Mouse (Mus musculus) adrenal gland, adult 18-20 months (tissue): Measurements from ENCODE around the gene Mrap2. TPM values are rescaled to one million over a fixed set of nuclear protein-coding genes. Genes with fewer than 3 reads are reported as not detected.
"Not testable (repeated sequence)": the region's sequence is repeated elsewhere in the genome, so short reads cannot be mapped to it uniquely, and the experiment has no call there.

ENCODE experiments used
- DNase-seq, 2 experiments: peaks; one replicate each; pipeline ENCODE4 v3.0.0; 2021 to 2022; ENCODE audit warnings: low spot score in 2 of 2
- long read RNA-seq, 2 experiments: library from polyadenylated mRNA; stranded (forward); transcript quantifications; one replicate each; pipeline ENCODE4 v2.0.0; 2021
- total RNA-seq, 2 experiments: library from RNA; stranded (reverse); gene quantifications; 1 replicate in 1 of 2; 2 replicates in 1 of 2; pipeline ENCODE4 v1.2.3; 2021

Mrap2 gene
- total RNA-seq, result 1 to 10 TPM; 2.9 to 3.5 TPM
- long read RNA-seq, experiment 1, partial matches to known transcripts, result 0 of 3 reads
- long read RNA-seq, experiment 1, other reads (novel, unspliced or antisense), result 1 of 3 reads
- long read RNA-seq, experiment 2, partial matches to known transcripts, result 1 of 5 reads
- long read RNA-seq, experiment 2, other reads (novel, unspliced or antisense), result 4 of 5 reads

GRCm38 (mm10) chr9:87144106-87144505, at the start of gene Mrap2:
Gene Mrap2, plus strand, starts transcription at chr9:87144306.
- DNase-seq, result peak; percentile 65 to 74

- peak; percentile 30 to 41 for DNase-seq
Measured at GRCm38 (mm10) chr9:87097989-87098388, 46.1 kb upstream of the Mrap2 start.

DNA sequence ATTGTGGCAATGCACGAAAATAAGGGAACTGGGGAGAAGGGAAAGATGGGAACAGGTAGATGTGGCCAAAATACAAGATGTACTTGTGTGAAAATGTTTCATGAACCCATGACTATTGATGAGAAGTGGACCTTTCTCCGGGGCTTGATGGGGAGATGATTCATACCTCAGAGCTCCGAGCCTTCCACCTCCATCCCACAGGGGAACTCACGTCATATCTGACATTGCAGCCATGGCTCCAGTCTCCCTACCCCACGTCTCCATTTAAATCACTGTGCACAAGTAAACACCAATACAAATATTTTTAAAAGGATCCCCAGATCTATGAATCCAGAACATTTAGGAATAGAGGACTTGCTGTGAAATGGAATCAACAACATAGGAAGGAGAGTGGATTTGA, 29.1 kb upstream of the Mrap2 start:
- DNase-seq, result no peak

DNA sequence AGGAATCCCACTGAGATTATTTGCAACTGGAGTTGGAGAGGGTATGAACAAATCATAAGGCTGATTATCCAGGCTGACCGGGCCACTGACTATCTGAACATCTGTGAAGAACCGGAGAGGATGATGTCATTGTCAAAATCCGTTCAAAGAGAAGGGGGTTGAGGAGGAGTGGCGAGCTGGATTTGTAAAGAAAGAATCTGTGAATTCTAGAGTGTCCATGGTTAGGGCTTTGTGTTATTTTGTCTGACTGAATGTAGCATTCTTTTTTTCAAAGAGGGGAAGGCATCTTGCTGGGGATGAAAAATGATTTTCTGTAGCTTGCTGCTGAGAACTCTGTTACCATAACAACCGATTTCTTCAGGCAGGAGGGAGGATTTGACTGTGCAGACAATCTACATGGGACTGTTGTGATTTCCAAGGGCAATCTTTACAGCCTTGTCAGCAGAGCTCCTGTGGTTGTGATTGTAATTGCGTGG, 28.6 kb upstream of the Mrap2 start:
- DNase-seq, result no peak

DNA sequence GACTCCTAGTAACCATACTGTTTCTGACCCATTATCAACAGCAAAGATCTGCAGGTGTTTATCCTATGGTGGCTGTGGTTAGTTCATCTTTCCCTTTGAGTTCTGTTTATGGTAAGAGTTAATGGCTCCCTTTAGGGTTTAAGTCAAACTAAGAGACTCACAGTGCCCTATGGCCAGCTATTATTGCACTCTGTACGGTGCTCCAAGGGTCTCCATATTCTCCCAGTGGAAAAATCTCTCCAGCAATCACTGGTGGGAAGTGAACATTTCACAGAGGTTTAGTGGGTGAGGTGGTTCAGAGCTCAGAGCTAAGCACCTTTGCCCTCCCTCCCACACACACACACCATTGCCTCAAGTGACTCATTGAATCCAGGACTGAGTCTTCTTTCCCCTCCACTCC, 28.1 kb upstream of the Mrap2 start:
- no peak for DNase-seq

DNA sequence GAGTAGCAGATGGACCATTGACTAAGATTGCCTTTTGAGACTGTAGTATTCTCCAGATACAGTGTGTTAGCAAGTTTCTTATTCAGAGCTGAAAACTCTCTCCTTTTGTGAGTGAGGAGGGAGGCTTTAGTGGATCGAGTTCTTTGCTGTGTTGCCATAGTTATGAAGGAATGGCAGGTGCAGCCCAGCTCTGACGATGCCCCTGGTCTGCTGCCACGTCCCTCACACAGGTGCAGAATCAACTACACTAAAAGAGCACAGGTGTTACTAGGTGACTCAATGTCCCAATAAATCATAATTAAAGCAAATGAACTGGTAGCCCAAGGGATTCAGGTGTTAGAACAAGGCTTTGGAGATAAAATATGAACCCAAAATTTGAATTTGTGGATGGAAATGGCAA, 25.1 kb upstream of the Mrap2 start:
- no peak for DNase-seq

DNA sequence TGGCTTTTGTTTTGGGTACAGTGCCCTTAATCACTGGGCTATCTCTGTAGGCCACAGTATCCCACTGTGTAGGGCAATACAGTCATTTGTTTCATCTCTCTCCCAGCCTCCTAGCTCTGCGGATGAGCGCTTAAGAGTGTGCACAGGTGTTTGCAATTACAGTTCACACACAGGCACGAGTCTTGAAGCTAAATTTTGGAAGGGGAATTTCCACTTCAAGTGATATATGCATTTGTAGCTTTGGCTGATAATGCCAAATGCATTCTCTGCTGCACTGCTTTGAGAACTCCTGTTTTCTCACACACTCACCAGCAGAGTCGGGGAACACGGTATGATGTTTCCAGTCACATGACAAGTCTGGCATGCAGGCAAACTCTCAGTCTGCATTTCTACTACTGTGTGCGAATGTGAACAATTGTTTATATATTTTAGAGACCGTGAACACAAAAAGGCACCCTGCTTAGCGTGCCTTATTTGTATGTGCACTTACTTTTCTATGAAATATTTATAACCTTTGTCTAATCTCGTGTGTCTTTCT, 22.1 kb upstream of the Mrap2 start:
- no peak for DNase-seq

- DNase-seq, result not testable (repeated sequence)
Measured at GRCm38 (mm10) chr9:87127046-87127445, 17.1 kb upstream of the Mrap2 start.

DNA sequence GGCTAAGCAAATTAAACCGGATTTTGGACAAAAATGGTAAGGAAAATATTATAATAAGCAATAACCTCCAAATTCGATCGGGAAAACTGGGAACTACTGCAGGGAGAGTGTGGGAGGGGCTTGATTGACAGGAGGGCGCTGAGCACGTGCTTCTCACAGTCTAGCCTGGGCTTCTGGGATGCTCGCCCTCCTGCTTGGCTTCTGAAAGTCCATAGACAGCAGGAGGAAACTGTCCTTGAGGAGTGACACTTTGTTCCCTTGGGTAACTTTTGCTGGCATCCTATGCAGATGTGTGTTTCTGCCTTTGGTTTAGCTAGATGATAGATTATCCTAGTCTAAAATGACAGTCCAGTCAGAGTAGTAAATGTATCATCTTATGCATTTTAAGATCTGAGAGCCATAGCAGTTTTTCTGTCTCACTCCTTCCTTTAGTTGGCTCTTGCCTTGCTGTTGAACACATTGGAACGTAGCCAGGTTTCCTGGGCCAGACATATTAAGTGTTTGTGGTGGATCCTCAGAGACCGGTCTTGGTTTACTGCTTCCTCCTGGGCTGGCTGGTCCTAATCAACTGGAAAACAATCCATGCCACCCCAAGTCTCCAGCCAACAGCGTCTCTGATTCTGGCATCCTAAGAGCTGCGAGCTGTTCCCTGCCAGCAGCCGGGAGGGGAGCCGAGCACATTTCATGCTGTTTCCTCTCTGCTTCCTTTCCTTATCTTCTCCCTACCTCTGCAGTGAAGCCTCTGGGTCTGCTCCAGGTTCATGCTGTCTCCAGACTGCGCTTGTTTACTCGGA, 8.1 kb upstream of the Mrap2 start:
- DNase-seq, result no peak

GRCm38 (mm10) chr9:87143076-87143475, 1.0 kb upstream of the Mrap2 start:
- no peak for DNase-seq

DNA sequence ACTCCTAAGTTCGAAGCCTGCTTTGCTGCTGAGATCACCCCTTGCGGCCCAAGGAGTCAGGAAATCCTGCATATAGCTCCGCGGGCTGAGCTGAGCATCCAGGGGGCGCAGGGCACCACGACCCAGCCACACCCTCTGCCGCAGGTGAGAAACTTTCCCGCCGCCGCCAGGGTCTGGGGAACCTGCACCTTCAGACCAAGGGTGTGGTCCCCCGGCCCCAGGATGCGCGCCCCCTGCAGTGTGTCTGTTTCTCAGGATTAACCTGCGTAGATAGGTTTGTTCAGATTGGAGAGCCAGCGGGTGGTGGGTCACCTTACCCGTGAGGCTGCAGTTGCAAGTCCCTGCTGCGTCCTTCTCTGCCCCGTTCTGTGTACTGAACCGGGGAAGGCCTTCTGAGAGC, 426 bp downstream of the Mrap2 start:
- no peak for DNase-seq

DNA sequence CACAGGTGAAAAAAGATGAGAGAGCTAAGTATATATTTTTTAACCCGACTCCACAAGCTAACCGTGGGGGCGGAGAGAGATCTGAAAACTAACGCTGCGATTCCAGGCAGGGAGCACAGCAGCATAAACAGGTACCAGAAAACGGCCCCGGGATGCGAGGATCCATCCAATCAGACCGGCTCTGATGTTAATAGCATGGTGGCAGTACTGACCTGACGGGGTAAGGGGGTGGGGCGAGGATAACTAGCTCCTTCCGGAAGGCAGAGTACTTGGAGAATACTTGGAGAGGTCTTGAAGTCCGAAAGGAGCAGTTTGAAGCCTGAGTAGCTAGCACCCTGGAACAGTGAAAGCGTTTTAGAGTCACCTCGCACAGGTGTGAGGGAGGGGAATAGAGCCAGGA, 1.1 kb downstream of the Mrap2 start:
- DNase-seq, result no peak

DNA sequence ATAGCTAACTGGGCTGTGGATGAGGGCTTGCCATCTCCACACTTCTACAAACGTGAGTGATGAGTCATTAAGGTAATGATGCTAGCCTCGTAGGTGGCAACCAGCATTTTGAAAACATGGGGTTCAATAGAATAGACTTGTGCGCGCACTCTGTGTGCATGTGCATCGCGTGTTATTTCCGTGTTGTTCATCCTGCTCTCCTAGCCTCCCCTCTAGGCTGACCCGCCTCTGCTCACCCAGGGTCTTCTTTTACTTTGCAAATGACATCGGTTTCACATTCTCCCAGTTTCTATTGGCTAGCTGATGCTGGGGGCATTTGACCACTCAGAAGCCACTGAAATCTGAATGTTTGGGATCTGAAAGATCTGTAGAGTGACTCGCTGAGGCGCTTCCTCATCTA, 1.6 kb downstream of the Mrap2 start:
- no peak for DNase-seq

DNA sequence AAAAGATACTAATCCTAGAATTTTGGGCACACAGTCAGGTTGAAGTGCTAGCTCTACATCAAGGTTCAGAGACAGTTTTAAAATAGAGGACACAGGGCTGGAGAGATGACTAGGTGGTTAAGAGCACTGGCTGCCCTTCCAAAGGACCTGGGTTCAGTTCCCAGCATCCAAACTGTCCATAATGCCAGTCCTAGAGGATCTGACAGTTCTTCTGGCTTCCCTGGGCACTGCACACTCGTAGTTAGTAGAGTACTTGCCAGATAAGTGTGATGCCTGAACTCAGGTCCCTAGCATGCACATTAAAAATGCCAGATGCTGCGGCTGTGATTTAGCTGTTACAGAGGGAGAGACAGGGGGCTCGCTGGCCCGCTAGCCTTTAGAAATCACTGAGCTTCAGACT, 2.3 kb downstream of the Mrap2 start:
- no peak for DNase-seq

GRCm38 (mm10) chr9:87147927-87148326, 3.8 kb downstream of the Mrap2 start:
- no peak for DNase-seq

GRCm38 (mm10) chr9:87152641-87153325, 8.7 kb downstream of the Mrap2 start:
- no peak for DNase-seq

DNA sequence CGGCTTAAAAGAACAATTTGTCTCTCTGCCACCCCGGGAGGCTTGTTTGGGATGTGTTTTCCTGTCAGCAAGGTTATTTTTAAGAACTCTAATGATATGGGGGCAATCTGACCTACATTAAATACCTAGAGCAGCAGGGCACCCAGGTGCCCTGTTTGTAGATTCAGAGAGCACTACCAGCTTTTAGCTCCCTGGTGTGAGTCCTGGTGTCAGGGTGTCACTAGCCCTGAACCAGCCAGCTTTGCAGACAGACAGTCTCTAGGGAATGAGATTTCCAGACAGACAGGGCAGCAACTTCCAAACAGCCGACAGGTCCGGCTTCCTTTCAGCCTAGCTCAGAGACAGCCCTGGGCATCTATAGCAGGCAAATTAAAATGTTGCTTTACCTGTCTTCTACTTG, 18.5 kb downstream of the Mrap2 start:
- no peak for DNase-seq

DNA sequence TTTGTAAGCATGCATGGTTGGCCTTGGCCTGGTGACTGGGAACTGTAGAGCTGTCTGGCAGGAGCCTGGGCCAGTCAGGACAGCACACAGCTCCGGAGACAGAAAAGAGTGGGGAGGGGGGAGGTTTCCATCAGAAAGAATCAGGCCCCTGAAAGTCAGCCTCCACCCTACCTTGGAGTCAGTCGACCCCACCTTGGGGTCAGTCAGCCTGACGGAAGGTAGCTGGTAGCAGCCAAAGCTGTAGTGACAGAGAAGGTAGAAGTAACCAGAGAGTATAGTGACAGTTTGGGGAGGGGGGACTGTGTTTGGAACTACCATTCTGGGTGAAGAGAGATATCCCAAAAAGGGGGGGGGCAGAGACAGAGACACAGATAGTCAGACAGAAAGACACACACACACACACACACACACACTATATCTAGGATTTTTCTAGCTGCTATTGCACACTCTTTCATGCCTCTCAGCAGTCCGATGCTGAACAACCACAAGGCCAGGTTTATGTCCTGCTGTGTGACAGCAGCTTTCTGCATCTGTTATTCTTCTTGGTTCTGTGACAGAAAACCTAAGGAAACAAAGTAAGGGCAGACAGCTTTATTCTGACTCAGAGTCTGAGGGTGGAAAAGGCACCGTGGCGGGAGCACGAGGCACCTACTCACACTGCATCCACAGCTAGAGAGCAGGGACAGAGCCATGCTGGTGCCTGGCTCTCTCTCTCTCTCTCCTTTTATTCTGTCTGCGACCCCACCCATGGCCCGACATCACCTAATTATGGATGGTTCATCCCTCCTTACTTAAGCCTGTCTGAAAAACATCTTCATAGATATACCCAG, 23.1 kb downstream of the Mrap2 start:
- DNase-seq, result peak in 1 of 2 experiments; percentile 12

DNA sequence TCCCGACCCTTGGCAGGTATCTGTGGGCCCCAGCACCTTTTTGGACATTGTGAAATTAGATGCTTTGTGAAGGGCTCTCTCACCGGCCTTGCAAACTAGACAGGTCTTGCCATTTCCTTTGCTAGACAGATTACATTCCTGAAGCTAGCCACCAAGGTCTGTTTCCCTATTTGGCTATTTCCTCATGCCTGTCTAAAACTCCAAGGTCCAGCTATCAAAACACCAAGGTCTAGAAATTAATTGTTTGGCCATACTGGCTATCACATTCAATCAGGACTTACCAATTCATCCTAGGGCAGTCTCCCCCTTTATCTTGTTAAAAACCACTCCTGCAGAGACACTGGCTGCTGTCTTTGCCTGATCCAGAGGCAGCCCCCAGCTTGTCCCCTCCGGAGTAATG, 23.9 kb downstream of the Mrap2 start:
- peak in 1 of 2 experiments; percentile 19 for DNase-seq

DNA sequence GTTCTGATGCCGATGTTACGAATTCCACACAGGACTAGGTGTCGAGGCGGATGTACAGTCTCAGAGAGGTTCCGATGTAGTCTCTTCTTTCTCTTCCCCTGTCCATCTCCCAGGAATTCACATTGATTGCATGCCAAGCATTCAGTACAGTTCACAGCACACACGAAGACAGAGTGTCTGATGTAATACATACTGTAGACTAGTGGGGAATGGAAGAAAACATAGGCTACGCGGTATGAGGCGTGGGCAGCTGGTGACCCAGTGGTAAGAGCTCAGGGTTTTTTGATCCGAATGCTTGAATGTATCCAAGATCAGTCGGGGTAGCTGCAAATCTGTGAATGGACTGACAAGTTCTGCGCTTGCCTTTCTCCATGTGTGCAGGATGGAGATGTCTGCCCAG, 25.0 kb downstream of the Mrap2 start:
- no peak for DNase-seq

DNA sequence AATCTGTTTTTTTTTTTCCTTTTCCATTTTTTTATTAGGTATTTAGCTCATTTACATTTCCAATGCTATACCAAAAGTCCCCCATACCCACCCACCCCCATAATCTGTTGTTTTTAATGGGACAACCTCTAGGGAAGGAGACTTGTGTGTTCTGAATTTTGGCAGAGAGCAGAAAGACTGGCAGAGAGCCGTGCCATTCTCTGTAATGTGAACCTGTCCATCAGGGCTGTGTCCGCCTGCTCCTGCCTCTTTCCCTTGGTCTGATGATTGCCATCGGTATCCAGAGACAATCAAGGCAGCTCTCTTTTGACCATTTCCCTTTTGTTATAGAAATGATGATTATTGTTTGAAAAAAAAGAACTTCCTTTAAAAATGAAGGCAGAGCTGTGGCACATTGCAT, 26.8 kb downstream of the Mrap2 start:
- no peak for DNase-seq
